Mouse (Mus musculus) forebrain, postnatal 0 days (tissue): ENCODE measurements around the gene Gm44511. TPM values are rescaled to one million over a fixed set of nuclear protein-coding genes. Genes with fewer than 3 reads are reported as not detected.

Experiments
- ATAC-seq: fragments of 200-750 bp; cut with Nextera tagmentation; 2 replicates; pipeline ENCODE4 v1.8.0; 2017; ENCODE audit warnings: mild to moderate bottlenecking, moderate library complexity
- DNase-seq: peaks from one replicate; pipeline ENCODE4 v3.0.0-alpha.2; 2015
- H3K27ac ChIP-seq: fragments of 300-500 bp; sonication (generic); 2 replicates; pipeline ENCODE4 v1.5.1; 2014; ENCODE audit warnings: low read depth, mild to moderate bottlenecking, antibody characterized with exemption, low read length, moderate library complexity, mixed read lengths
- H3K27me3 ChIP-seq: fragments of 300-500 bp; sonication (generic); 2 replicates; pipeline ENCODE4 v1.6.1; 2014; ENCODE audit warnings: mild to moderate bottlenecking, low read length, mixed read lengths; ENCODE audit not compliant: insufficient read depth
- H3K36me3 ChIP-seq: fragments of 300-500 bp; sonication (generic); 2 replicates; pipeline ENCODE4 v1.6.1; 2014; ENCODE audit warnings: mild to moderate bottlenecking, moderate library complexity; ENCODE audit not compliant: insufficient read depth
- H3K4me1 ChIP-seq: fragments of 300-500 bp; sonication (generic); 2 replicates; pipeline ENCODE4 v1.6.1; 2014; ENCODE audit warnings: antibody characterized with exemption; ENCODE audit not compliant: insufficient read depth
- H3K4me2 ChIP-seq: fragments of 300-500 bp; sonication (generic); 2 replicates; pipeline ENCODE4 v1.6.1; 2014; ENCODE audit warnings: low read depth, mild to moderate bottlenecking, moderate library complexity
- H3K4me3 ChIP-seq: fragments of 300-500 bp; sonication (generic); 2 replicates; pipeline ENCODE4 v1.5.1; 2014; ENCODE audit warnings: low read depth, low read length, mixed read lengths
- H3K9ac ChIP-seq: fragments of 300-500 bp; sonication (generic); 2 replicates; pipeline ENCODE4 v1.6.1; 2014; ENCODE audit warnings: mild to moderate bottlenecking
- H3K9me3 ChIP-seq: fragments of 300-500 bp; sonication (generic); 2 replicates; pipeline ENCODE4 v1.6.1; 2016; ENCODE audit warnings: low read length
- CTCF ChIP-seq: sonication (generic); IDR thresholded peaks from 2 replicates; pipeline ENCODE4 v1.5.1; 2016; ENCODE audit warnings: antibody characterized with exemption, control low read depth, low read depth
- WGBS: fragments of 180-500 bp; shearing (Covaris S2); extraction: QIAGEN DNeasy Blood & Tissue Kit; methylation state at CpG from one replicate; pipeline ENCODE4 v1.1.7; 2014; 5-methylcytosine and 5-hydroxymethylcytosine counted together
- polyA plus RNA-seq: library from polyadenylated mRNA; unstranded; fragments of >200 nt; fragmentation: Nextera tagmentation; extraction: Ambion mirVana; gene quantifications from 2 replicates; pipeline ENCODE4 v1.2.1, GENCODE M21; 2015
- total RNA-seq: library from RNA; depleted of rRNA; stranded (reverse); fragments of >200 nt; gene quantifications from 2 replicates; pipeline ENCODE4 v1.2.3, GENCODE M21; 2014

The Gm44511 gene
- total and polyA plus RNA-seq, 2 experiments from 2014 or later: not detected

GRCm38 (mm10) chr6:128836955-128837334, 10.8 kb upstream of the Gm44511 start:
- no peaks in the 10 kb centered on the region for H3K36me3 ChIP-seq
- no peak for DNase-seq
- peak overlapping the region; percentile 51 for H3K4me2 ChIP-seq
- peak overlapping the region; percentile 96 for H3K27ac ChIP-seq
- TF ChIP-seq CTCF: no peak
- H3K9me3 ChIP-seq: no peaks in the 10 kb centered on the region
- 82% methylated on average over 6 of the region's 6 CpGs for WGBS
- 0 out of 2 replicates have a peak, but pooled peaks cover 4% of the 10 kb centered on the region for H3K4me1 ChIP-seq
- no peak for ATAC-seq
- H3K4me3 ChIP-seq: peak overlapping the region; percentile 91
- H3K27me3 ChIP-seq: no peaks in the 10 kb centered on the region
- peak overlapping the region; percentile 93; the same call in 1 of the 2 replicates for H3K9ac ChIP-seq

- 75% methylated on average over 8 of the region's 8 CpGs for WGBS
- Histone ChIP-seq H3K9ac (no peak overlapping the region), H3K36me3 (no peaks in the 10 kb centered on the region), H3K4me3 (no peak overlapping the region), H3K4me2 (no peak overlapping the region), H3K9me3 (no peaks in the 10 kb centered on the region), H3K27me3 (no peaks in the 10 kb centered on the region), H3K4me1 (no peaks in the 10 kb centered on the region), H3K27ac (no peak overlapping the region)
- TF ChIP-seq CTCF: no peak
- no peak for ATAC-seq
- DNase-seq: no peak
Measured at GRCm38 (mm10) chr6:128836191-128836954, 10.3 kb upstream of the Gm44511 start.

- H3K4me1 ChIP-seq: no peaks in the 10 kb centered on the region
- DNase-seq: no peak
- H3K9ac ChIP-seq: no peak overlapping the region
- no peak for ATAC-seq
- no peak for TF ChIP-seq CTCF
- H3K36me3 ChIP-seq: no peaks in the 10 kb centered on the region
- H3K9me3 ChIP-seq: no peaks in the 10 kb centered on the region
- H3K27me3 ChIP-seq: no peaks in the 10 kb centered on the region
- WGBS: 93% methylated on average over 4 of the region's 4 CpGs
- H3K27ac ChIP-seq: no peak overlapping the region
- H3K4me3 ChIP-seq: no peak overlapping the region
- H3K4me2 ChIP-seq: no peak overlapping the region
Measured at GRCm38 (mm10) chr6:128835571-128835970, 9.5 kb upstream of the Gm44511 start.

- Histone ChIP-seq H3K9me3 (no peaks in the 10 kb centered on the region), H3K36me3 (no peaks in the 10 kb centered on the region), H3K4me1 (no peaks in the 10 kb centered on the region), H3K27ac (no peak overlapping the region), H3K9ac (no peak overlapping the region), H3K4me2 (no peak overlapping the region), H3K27me3 (no peaks in the 10 kb centered on the region), H3K4me3 (no peak overlapping the region)
- TF ChIP-seq CTCF: no peak
- no peak for DNase-seq
- no peak for ATAC-seq
- WGBS: 90% methylated on average over 10 of the region's 10 CpGs
Measured at GRCm38 (mm10) chr6:128833046-128833445, 6.9 kb upstream of the Gm44511 start.

- no peak for TF ChIP-seq CTCF
- no peak for DNase-seq
- Histone ChIP-seq H3K4me3 (no peak overlapping the region), H3K27me3 (no peaks in the 10 kb centered on the region), H3K36me3 (no peaks in the 10 kb centered on the region), H3K27ac (no peak overlapping the region), H3K4me1 (no peaks in the 10 kb centered on the region), H3K9ac (no peak overlapping the region), H3K4me2 (no peak overlapping the region), H3K9me3 (no peaks in the 10 kb centered on the region)
- 65% methylated on average over 4 of the region's 4 CpGs for WGBS
- ATAC-seq: no peak
Measured at GRCm38 (mm10) chr6:128829837-128830236, 3.7 kb upstream of the Gm44511 start.

GRCm38 (mm10) chr6:128826781-128827180, 666 bp upstream of the Gm44511 start:
- H3K27me3 ChIP-seq: no peaks in the 10 kb centered on the region
- no peaks in the 10 kb centered on the region for H3K9me3 ChIP-seq
- no peak overlapping the region for H3K27ac ChIP-seq
- H3K36me3 ChIP-seq: no peaks in the 10 kb centered on the region
- TF ChIP-seq CTCF: no peak
- no peak overlapping the region for H3K4me2 ChIP-seq
- ATAC-seq (no peak), DNase-seq (no peak)
- no peaks in the 10 kb centered on the region for H3K4me1 ChIP-seq
- no peak overlapping the region for H3K4me3 ChIP-seq
- H3K9ac ChIP-seq: no peak overlapping the region
- 89% methylated on average over 3 of the region's 3 CpGs for WGBS

- TF ChIP-seq CTCF: no peak
- no peaks in the 10 kb centered on the region for H3K9me3 ChIP-seq
- H3K4me1 ChIP-seq: no peaks in the 10 kb centered on the region
- H3K4me2 ChIP-seq: no peak overlapping the region
- H3K4me3 ChIP-seq: no peak overlapping the region
- ATAC-seq (no peak), DNase-seq (no peak)
- H3K9ac ChIP-seq: no peak overlapping the region
- 76% methylated on average over 4 of the region's 4 CpGs for WGBS
- no peaks in the 10 kb centered on the region for H3K27me3 ChIP-seq
- H3K36me3 ChIP-seq: no peaks in the 10 kb centered on the region
- no peak overlapping the region for H3K27ac ChIP-seq
Measured at GRCm38 (mm10) chr6:128818083-128818802, 7.9 kb downstream of the Gm44511 start.
